8 mouse cellular contexts compared by ENCODE assay signal in genomic region chr11:50602356-50603081, GRCm38 (mm10). TPM values are rescaled to one million over a fixed set of nuclear protein-coding genes. Genes with fewer than 3 reads are reported as not detected.
A peak's percentile ranks its signal among the peaks of the same experiment; 100 is the strongest.
DNase-seq lines count a peak whose midpoint lies in the region; ATAC-seq and TF ChIP-seq lines count a peak whose summit lies in the region.

No protein-coding gene starts in this region.

- peaks cover 64% of the 10 kb centered on the region for H3K27me3 ChIP-seq in kidney, embryonic 16.5 days (ENCODE audit: insufficient read depth, low read length)
- H3K27me3 ChIP-seq in stomach, embryonic 14.5 days (ENCODE audit: control insufficient read depth, insufficient read depth, low read length), result peaks cover 13% of the 10 kb centered on the region; the same call in 1 of the 2 replicates

- WGBS in kidney, embryonic 16.5 days, result under 1% methylated on average over 59 of the region's 59 CpGs
- under 1% methylated on average over 59 of the region's 59 CpGs for WGBS in stomach, embryonic 14.5 days

- H3K27ac ChIP-seq in left cerebral cortex, adult 2 months, result no peak overlapping the region
- no peak overlapping the region for H3K27ac ChIP-seq in cortical plate, adult 2 months (ENCODE audit: insufficient read depth, low read length)
- no peak overlapping the region for H3K27ac ChIP-seq in kidney, embryonic 16.5 days (ENCODE audit: low read length)
- H3K27ac ChIP-seq in stomach, embryonic 14.5 days (ENCODE audit: low read length), result peak overlapping the region; percentile 45; the same call in 1 of the 2 replicates

- no peaks in the 10 kb centered on the region for H3K36me3 ChIP-seq in kidney, embryonic 16.5 days (ENCODE audit: insufficient read depth, low read length)
- H3K36me3 ChIP-seq in stomach, embryonic 14.5 days (ENCODE audit: control insufficient read depth, insufficient read depth, low read length), result no peaks in the 10 kb centered on the region

- H3K4me2 ChIP-seq in kidney, embryonic 16.5 days (replicated peaks; ENCODE audit: low read depth, low read length), result peak overlapping the region; percentile 99
- H3K4me2 ChIP-seq in stomach, embryonic 14.5 days (replicated peaks; ENCODE audit: low read depth, low read length), result peak overlapping the region; percentile 77

- no peak for TF ChIP-seq CTCF in left cerebral cortex, adult 2 months (IDR thresholded peaks at IDR 0.05)
- no peak for TF ChIP-seq CTCF in cortical plate, adult 2 months (IDR thresholded peaks at IDR 0.05; ENCODE audit: extremely low read depth, insufficient read depth, low read length)

- H3K4me1 ChIP-seq in cortical plate, adult 2 months (ENCODE audit: control insufficient read depth, insufficient read depth, low read length), result no peaks in the 10 kb centered on the region
- H3K4me1 ChIP-seq in kidney, embryonic 16.5 days (ENCODE audit: insufficient read depth, low read length), result peaks cover 11% of the 10 kb centered on the region
- H3K4me1 ChIP-seq in stomach, embryonic 14.5 days (ENCODE audit: control insufficient read depth, insufficient read depth, low read length), result 0 out of 2 replicates have a peak, but pooled peaks cover 7% of the 10 kb centered on the region

- H3K4me3 ChIP-seq in left cerebral cortex, adult 2 months, result peak overlapping the region; percentile 54
- H3K4me3 ChIP-seq in cortical plate, adult 2 months (ENCODE audit: insufficient read depth, low read length), result peak overlapping the region; percentile 42
- H3K4me3 ChIP-seq in kidney, embryonic 16.5 days (ENCODE audit: low read length), result peak overlapping the region; percentile 71
- H3K4me3 ChIP-seq in stomach, embryonic 14.5 days (ENCODE audit: low read depth, low read length), result peak overlapping the region; percentile 68

- peak; percentile 33 for ATAC-seq in kidney, embryonic 16.5 days (ENCODE audit: low FRiP score, low TSS enrichment)
- ATAC-seq in stomach, embryonic 14.5 days (ENCODE audit: insufficient number of reproducible peaks, insufficient read depth, low FRiP score, low read depth), result 0 out of 2 replicates have a peak, but pooled peaks have one; percentile 14

- intact Hi-C loops in left cerebral cortex, adult 2 months (cut with DNase I), result loop anchor here (2.0 to 5.0 kb wide), 2 partner anchors 160 to 166 kb away; no protein-coding TSS in a partner anchor

- no peaks in the 10 kb centered on the region for H3K9me3 ChIP-seq in kidney, embryonic 16.5 days (ENCODE audit: low read length)
- no peaks in the 10 kb centered on the region for H3K9me3 ChIP-seq in stomach, embryonic 14.5 days (ENCODE audit: control insufficient read depth, low read depth, low read length)

- peak overlapping the region; percentile 67 for H3K9ac ChIP-seq in kidney, embryonic 16.5 days (replicated peaks; ENCODE audit: low read length)
- H3K9ac ChIP-seq in stomach, embryonic 14.5 days (replicated peaks; ENCODE audit: low read depth, low read length), result peak overlapping the region; percentile 33

- peak; percentile 34 to 42 for DNase-seq in left cerebral cortex, adult 2 months (ENCODE audit: extremely low spot score in 1 of 2, low spot score in 2 of 2)
- DNase-seq in left cerebral cortex, adult 9 months (ENCODE audit: low spot score in 2 of 2), result no peak
- DNase-seq in heart, adult 18-20 months, result peak; percentile 67 to 70
- DNase-seq in lung, postnatal 14 days, result peak; percentile 40
- no peak for DNase-seq in thymus, postnatal 0 days (ENCODE audit: low spot score)

- TF ChIP-seq POLR2A in cortical plate, adult 2 months (IDR thresholded peaks at IDR 0.05; ENCODE audit: extremely low read depth, insufficient read depth, low read length), result no peak

RNA-seq across cellular contexts. Expression of gene Adamts2, which starts 0.6 kb away (rescaled TPM):
- 10 to 100 TPM; 10.9 to 13.0 TPM for total RNA-seq in left cerebral cortex, adult 2 months (2021)
- polyA plus RNA-seq in cortical plate, adult 2 months (2012; rRNA removed), result 8.7 and 10.6 TPM in 2 replicates
- total RNA-seq in heart, adult 18-20 months (2021), result 1 to 10 TPM; 7.3 to 8.2 TPM
- polyA plus RNA-seq in kidney, embryonic 16.5 days (2015; fragmentation: Nextera tagmentation; extraction: Ambion mirVana), result 4.7 and 5.7 TPM in 2 replicates
- 11.7 and 13.0 TPM in 2 replicates for polyA plus RNA-seq in stomach, embryonic 14.5 days (2014; fragmentation: Nextera tagmentation; extraction: Ambion mirVana)
- 3.2 and 3.3 TPM in 2 replicates for polyA plus RNA-seq in thymus, postnatal 0 days (2015; fragmentation: Nextera tagmentation; extraction: Ambion mirVana)

Comparison
In these comparisons a context has a peak if more than half of its experiments do, and no peak if none do; other contexts are left out.
1. DNase-seq: peak in left cerebral cortex, adult 2 months (2 of 2), heart, adult 18-20 months (2 of 2) and lung, postnatal 14 days (single experiment); none in left cerebral cortex, adult 9 months (0 of 2) and thymus, postnatal 0 days (single experiment).
2. Peak in every context shown above with its lines, with median percentiles within 50 percentile points of each other: H3K4me3 ChIP-seq.